Mouse (Mus musculus): ENCODE results near the gene Has1.
"Not testable (repeated sequence)": the region's sequence is repeated elsewhere in the genome, so short reads cannot be mapped to it uniquely, and the experiment has no call there.

Has1 gene

GRCm38 (mm10) chr17:17845187-17846027 is 9.6 kb downstream of the Has1 start:
- in situ Hi-C loops (cut with MboI; ENCODE audit: unreplicated experiment in 2 of 2) = no loop called here

GRCm38 (mm10) chr17:17844606-17845005 is 10.4 kb downstream of the Has1 start:
- in situ Hi-C loops (cut with MboI; ENCODE audit: unreplicated experiment in 2 of 2) = not testable (repeated sequence)

- in situ Hi-C loops (cut with MboI; ENCODE audit: unreplicated experiment in 2 of 2) = no loop called here
Observed at GRCm38 (mm10) chr17:17843534-17844261, 11.3 kb downstream of the Has1 start.

- in situ Hi-C loops (cut with MboI; ENCODE audit: unreplicated experiment in 2 of 2) = no loop called here
Observed at GRCm38 (mm10) chr17:17840796-17841195, 14.2 kb downstream of the Has1 start.

- in situ Hi-C loops (cut with MboI; ENCODE audit: unreplicated experiment in 2 of 2) = no loop called here
Observed at GRCm38 (mm10) chr17:17839276-17839675, 15.7 kb downstream of the Has1 start.

- in situ Hi-C loops (cut with MboI; ENCODE audit: unreplicated experiment in 2 of 2) = no loop called here
Observed at GRCm38 (mm10) chr17:17837919-17838701, 16.9 kb downstream of the Has1 start.

- in situ Hi-C loops (cut with MboI; ENCODE audit: unreplicated experiment in 2 of 2) = no loop called here
Observed at GRCm38 (mm10) chr17:17837426-17837825, 17.6 kb downstream of the Has1 start.

- in situ Hi-C loops (cut with MboI; ENCODE audit: unreplicated experiment in 2 of 2) = no loop called here
Observed at GRCm38 (mm10) chr17:17836101-17836500, 18.9 kb downstream of the Has1 start.

GRCm38 (mm10) chr17:17834896-17835295 is 20.1 kb downstream of the Has1 start:
- in situ Hi-C loops (cut with MboI; ENCODE audit: unreplicated experiment in 2 of 2) = no loop called here

GRCm38 (mm10) chr17:17830731-17831130 is 24.3 kb downstream of the Has1 start:
- in situ Hi-C loops (cut with MboI; ENCODE audit: unreplicated experiment in 2 of 2) = no loop called here

GRCm38 (mm10) chr17:17829816-17830535 is 25.0 kb downstream of the Has1 start:
- in situ Hi-C loops (cut with MboI; ENCODE audit: unreplicated experiment in 2 of 2) = no loop called here

GRCm38 (mm10) chr17:17829052-17829785 is 25.8 kb downstream of the Has1 start:
- in situ Hi-C loops (cut with MboI; ENCODE audit: unreplicated experiment in 2 of 2) = no loop called here

- in situ Hi-C loops (cut with MboI; ENCODE audit: unreplicated experiment in 2 of 2) = no loop called here
Observed at GRCm38 (mm10) chr17:17828191-17828981, 26.6 kb downstream of the Has1 start.

GRCm38 (mm10) chr17:17827658-17828190 is 27.3 kb downstream of the Has1 start:
- in situ Hi-C loops (cut with MboI; ENCODE audit: unreplicated experiment in 2 of 2) = no loop called here

- in situ Hi-C loops (cut with MboI; ENCODE audit: unreplicated experiment in 2 of 2) = no loop called here
Observed at GRCm38 (mm10) chr17:17826751-17827657, 28.0 kb downstream of the Has1 start, which contains the start of gene Spaca6. Gene Spaca6, plus strand, starts transcription at chr17:17827158.

- in situ Hi-C loops (cut with MboI; ENCODE audit: unreplicated experiment in 2 of 2) = no loop called here
Observed at GRCm38 (mm10) chr17:17825921-17826591, 28.9 kb downstream of the Has1 start.

All from v-Abl transformed pro-B cells (cell line).